Mouse (Mus musculus): ENCODE results near the gene Pigc. TPM values are rescaled to one million over a fixed set of nuclear protein-coding genes. Genes with fewer than 3 reads are reported as not detected.

Pigc gene
- polyA plus RNA-seq, 1 experiment from 2014 or later, result 39.3 TPM

DNA sequence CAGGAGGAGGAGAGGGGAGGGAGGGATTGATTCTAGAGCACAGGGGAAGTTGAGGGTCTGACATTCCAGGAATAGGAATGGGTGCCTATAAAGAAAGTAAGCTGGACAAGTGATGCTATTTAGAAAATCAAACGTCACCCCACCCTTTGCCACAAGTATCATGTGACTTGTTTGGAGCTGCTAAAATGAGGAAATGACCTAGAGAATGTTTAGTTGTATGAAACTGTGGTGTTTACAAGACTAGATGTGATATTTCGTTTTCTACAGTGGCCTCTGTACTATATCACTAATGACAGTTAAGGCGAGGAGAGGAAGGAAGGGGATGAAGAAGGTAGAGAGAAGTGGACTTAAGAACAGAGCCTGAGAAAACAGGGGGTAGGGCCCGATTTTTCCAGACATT is 29.8 kb downstream of the Pigc start:
- H3K27ac ChIP-seq (ENCODE audit: low read length), result 0 out of 2 replicates have a peak overlapping the region, but pooled peaks have one; percentile 27
- H3K4me3 ChIP-seq (ENCODE audit: low read depth, low read length), result no peak overlapping the region
- no peak overlapping the region for H3K9ac ChIP-seq (replicated peaks; ENCODE audit: low read depth)
- 44% methylated on average over 4 of the region's 4 CpGs for whole genome bisulfite sequencing
- H3K36me3 ChIP-seq (ENCODE audit: insufficient read depth, low read length), result no peaks in the 10 kb centered on the region
- no peak for TF ChIP-seq CTCF (IDR thresholded peaks at IDR 0.05)
- peak; percentile 47 for DNase-seq (ENCODE audit: low spot score)
- ATAC-seq, result no peak
- H3K9me3 ChIP-seq (ENCODE audit: low read length), result no peaks in the 10 kb centered on the region
- no peaks in the 10 kb centered on the region for H3K27me3 ChIP-seq (replicated peaks; ENCODE audit: insufficient read depth, low read length)
- peaks cover 3% of the 10 kb centered on the region; the same call in 1 of the 2 replicates for H3K4me1 ChIP-seq (ENCODE audit: insufficient read depth, low read depth, low read length)
- no peak overlapping the region for H3K4me2 ChIP-seq (replicated peaks; ENCODE audit: low read depth, low read length)

DNA sequence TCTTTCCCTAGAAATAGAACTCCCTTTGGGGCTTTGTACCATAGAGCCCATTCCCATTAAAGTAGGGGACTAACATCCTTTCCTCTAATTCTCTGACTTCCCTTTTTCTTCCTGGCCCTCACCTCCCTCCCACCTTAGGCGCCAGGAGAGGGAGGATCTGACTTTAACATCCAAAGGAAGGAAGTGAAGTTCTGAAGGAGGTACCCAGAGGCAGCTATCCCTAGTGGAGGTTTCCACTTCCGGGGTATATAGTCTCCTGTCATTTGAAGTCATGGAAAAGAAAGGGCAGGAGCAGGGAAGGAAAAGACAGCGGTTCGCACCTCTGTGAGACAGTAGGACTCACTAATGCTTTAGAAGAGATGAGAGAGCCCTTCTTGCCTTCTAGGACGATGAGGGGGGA is 30.4 kb downstream of the Pigc start:
- DNase-seq (ENCODE audit: low spot score) (no peak), ATAC-seq (0 out of 2 replicates have a peak, but pooled peaks have one; percentile 17)
- H3K27ac ChIP-seq (ENCODE audit: low read length), result peak overlapping the region; percentile 27; the same call in 1 of the 2 replicates
- H3K36me3 ChIP-seq (ENCODE audit: insufficient read depth, low read length), result no peaks in the 10 kb centered on the region
- TF ChIP-seq CTCF (IDR thresholded peaks at IDR 0.05), result no peak
- H3K9ac ChIP-seq (replicated peaks; ENCODE audit: low read depth), result no peak overlapping the region
- WGBS, result 30% methylated on average over 5 of the region's 5 CpGs
- no peak overlapping the region for H3K4me3 ChIP-seq (ENCODE audit: low read depth, low read length)
- H3K4me2 ChIP-seq (replicated peaks; ENCODE audit: low read depth, low read length), result no peak overlapping the region; the same call in 1 of the 2 replicates
- peaks cover 7% of the 10 kb centered on the region; the same call in 1 of the 2 replicates for H3K4me1 ChIP-seq (ENCODE audit: insufficient read depth, low read depth, low read length)
- H3K27me3 ChIP-seq (replicated peaks; ENCODE audit: insufficient read depth, low read length), result no peaks in the 10 kb centered on the region
- no peaks in the 10 kb centered on the region for H3K9me3 ChIP-seq (ENCODE audit: low read length)

DNA sequence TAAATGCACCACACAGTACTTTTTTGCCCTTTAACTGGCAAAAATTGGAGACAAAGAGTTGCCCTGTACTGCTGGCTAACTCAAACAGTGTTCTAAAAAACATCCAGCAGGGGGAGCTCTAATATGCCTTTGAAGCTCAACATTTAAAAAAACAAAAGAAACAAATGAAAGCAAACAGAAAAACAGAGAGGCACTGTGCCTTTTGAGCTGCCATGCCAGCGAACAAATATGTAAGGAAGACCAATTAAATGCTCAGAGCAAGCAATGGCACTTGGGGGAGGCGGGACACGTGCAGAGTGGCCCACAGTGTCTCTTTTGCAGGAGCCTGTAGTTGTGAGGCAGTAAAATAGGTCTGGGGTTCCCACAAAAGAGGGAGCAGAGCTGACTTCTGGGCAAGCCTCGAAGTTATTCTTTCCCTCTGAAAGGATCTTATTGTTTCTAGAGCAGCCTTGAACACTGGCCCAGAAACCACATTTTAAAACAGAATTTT is 30.9 kb downstream of the Pigc start:
- H3K27ac ChIP-seq (ENCODE audit: low read length), result peak overlapping the region; percentile 34; the same call in 1 of the 2 replicates
- TF ChIP-seq EP300 (IDR thresholded peaks at IDR 0.05), result no peak
- TF ChIP-seq CTCF (IDR thresholded peaks at IDR 0.05), result peak; percentile 83
- H3K4me2 ChIP-seq (replicated peaks; ENCODE audit: low read depth, low read length), result peak overlapping the region; percentile 20
- 4% methylated on average over 4 of the region's 4 CpGs for WGBS
- no peaks in the 10 kb centered on the region for H3K9me3 ChIP-seq (ENCODE audit: low read length)
- H3K36me3 ChIP-seq (ENCODE audit: insufficient read depth, low read length), result no peaks in the 10 kb centered on the region
- H3K27me3 ChIP-seq (replicated peaks; ENCODE audit: insufficient read depth, low read length), result no peaks in the 10 kb centered on the region
- H3K9ac ChIP-seq (replicated peaks; ENCODE audit: low read depth), result no peak overlapping the region
- DNase-seq (ENCODE audit: low spot score), result peak; percentile 91
- H3K4me3 ChIP-seq (ENCODE audit: low read depth, low read length), result no peak overlapping the region
- peak; percentile 41 for ATAC-seq
- H3K4me1 ChIP-seq (ENCODE audit: insufficient read depth, low read depth, low read length), result peaks cover 13% of the 10 kb centered on the region; the same call in 1 of the 2 replicates

DNA sequence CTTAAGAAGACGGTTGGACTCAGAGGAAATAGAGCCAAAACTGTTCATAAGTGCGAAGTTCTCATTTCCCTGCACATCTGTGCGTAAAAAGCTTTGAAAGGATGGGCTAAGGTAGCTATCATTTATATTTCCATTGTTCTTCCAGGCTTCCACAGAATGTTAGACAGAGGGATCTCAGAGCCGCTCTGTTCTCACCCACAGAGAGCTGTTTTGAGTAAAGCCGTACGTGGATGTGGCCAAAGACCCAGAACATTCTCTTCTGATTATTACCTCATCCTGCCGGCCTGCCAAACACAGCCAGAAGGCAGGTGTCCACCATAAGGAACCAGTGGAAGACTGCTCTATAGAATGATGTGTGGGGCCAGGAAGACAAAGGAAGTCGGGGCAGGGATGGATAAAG is 32.3 kb downstream of the Pigc start:
- ATAC-seq (no peak), DNase-seq (ENCODE audit: low spot score) (no peak)
- 57% methylated on average over 8 of the region's 8 CpGs for WGBS

DNA sequence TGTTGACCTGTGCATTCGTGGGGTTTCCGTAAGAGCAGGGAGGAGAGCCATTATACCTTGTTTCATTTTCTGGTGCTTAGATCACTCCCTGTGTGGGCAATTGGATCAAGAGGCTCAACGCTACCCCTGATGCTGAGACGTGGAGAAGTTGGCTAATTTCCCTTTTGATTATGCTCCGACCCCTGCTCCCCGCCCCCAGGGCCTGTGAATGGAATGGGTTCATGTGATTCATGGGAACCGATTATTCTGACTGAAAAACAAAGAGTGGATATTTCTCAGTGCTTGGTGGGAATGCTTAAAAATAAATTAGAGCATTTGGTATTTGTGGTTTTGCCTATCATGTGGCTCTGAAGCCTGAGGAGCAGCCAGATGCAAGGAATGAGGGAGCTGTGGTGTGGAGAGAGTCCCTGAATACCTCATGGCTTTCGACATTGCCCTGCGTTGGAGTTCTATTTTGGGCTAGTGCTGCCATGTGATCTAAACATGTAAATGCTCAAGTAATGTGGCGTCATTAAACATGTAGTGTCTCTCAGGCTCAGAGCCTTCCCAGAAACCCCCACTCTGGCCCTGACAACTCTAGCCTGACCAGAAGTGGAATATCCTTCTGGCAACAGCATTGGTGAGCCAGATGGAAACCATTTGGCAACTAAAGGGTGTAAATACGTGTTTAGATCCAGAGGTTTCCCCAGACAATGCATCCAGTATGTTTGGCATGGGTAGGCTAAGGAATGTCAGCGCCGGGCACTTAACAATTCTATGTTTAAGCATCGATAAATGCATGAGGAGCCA is 34.9 kb downstream of the Pigc start:
- 52% methylated on average over 14 of the region's 14 CpGs for WGBS
- peak overlapping the region; percentile 40 for H3K4me2 ChIP-seq (replicated peaks; ENCODE audit: low read depth, low read length)
- no peaks in the 10 kb centered on the region for H3K27me3 ChIP-seq (replicated peaks; ENCODE audit: insufficient read depth, low read length)
- H3K27ac ChIP-seq (ENCODE audit: low read length), result peak overlapping the region; percentile 88
- ATAC-seq (peak; percentile 34), DNase-seq (ENCODE audit: low spot score) (peak; percentile 69)
- no peak for TF ChIP-seq CTCF (IDR thresholded peaks at IDR 0.05)
- TF ChIP-seq EP300 (IDR thresholded peaks at IDR 0.05), result peak; percentile 58; the same call in 1 of the 2 replicates
- peaks cover 14% of the 10 kb centered on the region; the same call in 1 of the 2 replicates for H3K4me1 ChIP-seq (ENCODE audit: insufficient read depth, low read depth, low read length)
- H3K9me3 ChIP-seq (ENCODE audit: low read length), result no peaks in the 10 kb centered on the region
- no peak overlapping the region for H3K9ac ChIP-seq (replicated peaks; ENCODE audit: low read depth)
- no peak overlapping the region for H3K4me3 ChIP-seq (ENCODE audit: low read depth, low read length)
- H3K36me3 ChIP-seq (ENCODE audit: insufficient read depth, low read length), result no peaks in the 10 kb centered on the region

More for the DNA sequence above, 32.3 kb downstream of the Pigc start:
- H3K27me3 ChIP-seq (replicated peaks; ENCODE audit: insufficient read depth, low read length), result no peaks in the 10 kb centered on the region
- H3K4me3 ChIP-seq (ENCODE audit: low read depth, low read length), result no peak overlapping the region
- no peaks in the 10 kb centered on the region for H3K9me3 ChIP-seq (ENCODE audit: low read length)
- H3K4me1 ChIP-seq (ENCODE audit: insufficient read depth, low read depth, low read length), result peaks cover 14% of the 10 kb centered on the region; the same call in 1 of the 2 replicates
- no peaks in the 10 kb centered on the region for H3K36me3 ChIP-seq (ENCODE audit: insufficient read depth, low read length)
- H3K9ac ChIP-seq (replicated peaks; ENCODE audit: low read depth), result no peak overlapping the region
- H3K27ac ChIP-seq (ENCODE audit: low read length), result no peak overlapping the region
- H3K4me2 ChIP-seq (replicated peaks; ENCODE audit: low read depth, low read length), result no peak overlapping the region
- no peak for TF ChIP-seq EP300 (IDR thresholded peaks at IDR 0.05)
- no peak for TF ChIP-seq CTCF (IDR thresholded peaks at IDR 0.05)

DNA sequence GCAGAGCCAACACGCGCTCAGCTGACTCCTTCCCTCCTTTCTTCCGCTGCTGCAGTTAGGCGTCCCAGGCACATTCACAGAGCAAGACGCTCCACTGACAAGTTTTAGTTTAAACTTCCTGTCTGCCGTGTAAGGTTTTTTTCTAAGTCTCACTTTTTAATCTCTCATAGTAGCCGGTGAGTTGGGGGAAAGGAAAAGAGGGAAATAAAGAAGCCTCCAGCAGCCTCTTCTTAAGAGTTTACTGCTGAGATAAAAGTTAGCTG is 35.5 kb downstream of the Pigc start:
- ATAC-seq, result 0 out of 2 replicates have a peak, but pooled peaks have one; percentile 7
- WGBS, result 6% methylated on average over 7 of the region's 7 CpGs
- H3K4me2 ChIP-seq (replicated peaks; ENCODE audit: low read depth, low read length), result peak overlapping the region; percentile 40

More for the DNA sequence above, 35.5 kb downstream of the Pigc start:
- TF ChIP-seq CTCF (IDR thresholded peaks at IDR 0.05), result no peak
- TF ChIP-seq EP300 (IDR thresholded peaks at IDR 0.05), result no peak
- DNase-seq (ENCODE audit: low spot score), result peak; percentile 45
- Histone ChIP-seq H3K27ac (ENCODE audit: low read length) (peak overlapping the region; percentile 88), H3K4me1 (ENCODE audit: insufficient read depth, low read depth, low read length) (peaks cover 14% of the 10 kb centered on the region; the same call in 1 of the 2 replicates), H3K9me3 (ENCODE audit: low read length) (no peaks in the 10 kb centered on the region), H3K4me3 (ENCODE audit: low read depth, low read length) (no peak overlapping the region), H3K9ac (replicated peaks; ENCODE audit: low read depth) (no peak overlapping the region; the same call in 1 of the 2 replicates), H3K27me3 (replicated peaks; ENCODE audit: insufficient read depth, low read length) (no peaks in the 10 kb centered on the region), H3K36me3 (ENCODE audit: insufficient read depth, low read length) (no peaks in the 10 kb centered on the region)

Data from lung, postnatal 0 days (tissue).